Mouse (Mus musculus): ENCODE measurements around the gene Slc7a6. TPM values are rescaled to one million over a fixed set of nuclear protein-coding genes. Genes with fewer than 3 reads are reported as not detected.
"Not testable (repeated sequence)": the region's sequence is repeated elsewhere in the genome, so short reads cannot be mapped to it uniquely, and the experiment has no call there.

Gene Slc7a6
- polyA plus RNA-seq, 1 experiment, result 25.4 TPM

DNA sequence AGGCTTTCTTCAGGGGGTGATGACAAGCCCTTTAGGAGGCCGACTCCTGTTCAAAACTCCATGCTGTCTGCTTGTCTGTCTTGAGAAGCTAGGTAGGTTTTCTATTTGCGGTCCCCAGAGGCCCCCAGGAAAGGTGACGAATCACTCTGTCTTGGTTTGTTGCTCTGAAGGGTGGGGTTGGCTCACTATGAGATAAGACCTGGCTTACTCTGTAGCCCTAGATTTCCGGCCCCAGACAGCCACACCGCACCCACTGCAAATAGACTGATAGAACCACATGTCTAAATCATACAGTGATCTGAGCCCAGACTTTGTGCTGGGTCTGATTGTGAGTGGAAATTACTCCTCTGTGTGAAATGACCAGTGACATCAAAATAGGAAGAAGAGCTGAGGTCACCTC is 23.0 kb downstream of the Slc7a6 start:
- Histone ChIP-seq H3K27ac (ENCODE audit: insufficient read depth, low read length) (no peak overlapping the region), H3K4me1 (ENCODE audit: control insufficient read depth, insufficient read depth, low read length) (no peaks in the 10 kb centered on the region), H3K4me3 (replicated peaks; ENCODE audit: insufficient read depth, low read depth, low read length) (no peak overlapping the region), H3K27me3 (ENCODE audit: control insufficient read depth, insufficient read depth, low read length) (no peaks in the 10 kb centered on the region)
- WGBS, result 91% methylated on average over 5 of the region's 5 CpGs
- no peak for DNase-seq
- TF ChIP-seq CTCF (IDR thresholded peaks at IDR 0.05; ENCODE audit: borderline replicate concordance, insufficient read depth, low read depth, low read length) (no peak), POLR2A (IDR thresholded peaks at IDR 0.05; ENCODE audit: borderline replicate concordance, insufficient read depth, low read length) (no peak)

- no peak for DNase-seq
- Histone ChIP-seq H3K4me3 (replicated peaks; ENCODE audit: insufficient read depth, low read depth, low read length) (no peak overlapping the region), H3K4me1 (ENCODE audit: control insufficient read depth, insufficient read depth, low read length) (no peaks in the 10 kb centered on the region), H3K27me3 (ENCODE audit: control insufficient read depth, insufficient read depth, low read length) (no peaks in the 10 kb centered on the region), H3K27ac (ENCODE audit: insufficient read depth, low read length) (no peak overlapping the region)
- TF ChIP-seq POLR2A (IDR thresholded peaks at IDR 0.05; ENCODE audit: borderline replicate concordance, insufficient read depth, low read length) (no peak), CTCF (IDR thresholded peaks at IDR 0.05; ENCODE audit: borderline replicate concordance, insufficient read depth, low read depth, low read length) (no peak)
- 94% methylated on average over 6 of the region's 6 CpGs for WGBS
Observed at GRCm38 (mm10) chr8:106193162-106193561, 24.5 kb downstream of the Slc7a6 start.

- Histone ChIP-seq H3K4me1 (ENCODE audit: control insufficient read depth, insufficient read depth, low read length) (no peaks in the 10 kb centered on the region), H3K27me3 (ENCODE audit: control insufficient read depth, insufficient read depth, low read length) (no peaks in the 10 kb centered on the region), H3K4me3 (replicated peaks; ENCODE audit: insufficient read depth, low read depth, low read length) (no peak overlapping the region), H3K27ac (ENCODE audit: insufficient read depth, low read length) (no peak overlapping the region)
- DNase-seq, result no peak
- TF ChIP-seq POLR2A (IDR thresholded peaks at IDR 0.05; ENCODE audit: borderline replicate concordance, insufficient read depth, low read length) (no peak), CTCF (IDR thresholded peaks at IDR 0.05; ENCODE audit: borderline replicate concordance, insufficient read depth, low read depth, low read length) (no peak)
- WGBS, result 90% methylated on average over 5 of the region's 5 CpGs
Observed at GRCm38 (mm10) chr8:106194062-106194461, 25.4 kb downstream of the Slc7a6 start.

DNA sequence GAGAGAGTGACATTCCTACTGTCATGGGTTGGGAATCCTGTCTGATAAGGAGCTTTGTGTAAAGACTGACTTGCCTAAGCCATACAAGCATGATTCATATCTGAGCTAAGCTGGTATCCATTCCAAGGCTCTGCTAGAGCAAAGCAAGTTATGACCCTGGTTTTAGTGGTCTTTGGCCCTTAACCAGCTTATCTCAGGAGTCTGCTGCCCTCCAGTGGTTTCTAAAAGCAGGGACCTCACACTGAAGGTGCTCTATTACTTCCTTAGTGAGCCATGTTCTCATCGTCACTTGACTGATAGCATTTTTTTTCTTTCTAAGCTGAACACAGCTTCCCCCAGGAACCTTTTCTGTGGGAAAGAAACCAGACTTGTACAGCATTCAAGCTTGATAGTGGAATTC is 30.1 kb downstream of the Slc7a6 start:
- TF ChIP-seq POLR2A (IDR thresholded peaks at IDR 0.05; ENCODE audit: borderline replicate concordance, insufficient read depth, low read length) (no peak), CTCF (IDR thresholded peaks at IDR 0.05; ENCODE audit: borderline replicate concordance, insufficient read depth, low read depth, low read length) (peak; percentile 42; the same call in 1 of the 2 replicates)
- H3K27me3 ChIP-seq (ENCODE audit: control insufficient read depth, insufficient read depth, low read length), result no peaks in the 10 kb centered on the region
- no peak for DNase-seq
- no peak overlapping the region for H3K27ac ChIP-seq (ENCODE audit: insufficient read depth, low read length)
- H3K4me3 ChIP-seq (replicated peaks; ENCODE audit: insufficient read depth, low read depth, low read length), result no peak overlapping the region
- H3K4me1 ChIP-seq (ENCODE audit: control insufficient read depth, insufficient read depth, low read length), result no peaks in the 10 kb centered on the region
- WGBS, result 13% methylated on average over 1 of the region's 1 CpGs

DNA sequence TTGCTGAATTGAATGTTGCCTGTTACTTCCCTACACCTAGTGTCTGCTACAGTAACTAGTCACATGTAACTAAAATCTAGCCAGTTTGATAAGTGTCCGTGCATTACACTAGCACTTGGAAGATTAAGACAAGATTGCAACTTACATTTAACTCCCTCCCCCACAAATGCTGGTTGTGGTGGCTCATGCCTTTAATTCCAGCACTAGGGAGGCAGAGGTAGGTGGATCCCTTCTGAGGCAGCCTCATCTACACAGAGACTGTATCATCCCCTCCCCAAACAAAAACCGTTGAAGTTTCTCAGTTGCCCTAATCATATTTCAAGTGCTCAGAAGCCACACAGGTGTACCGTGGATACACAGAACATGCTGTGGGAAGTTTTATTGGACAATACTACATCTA is 30.9 kb downstream of the Slc7a6 start:
- WGBS, result 87% methylated on average over 3 of the region's 3 CpGs
- H3K4me1 ChIP-seq (ENCODE audit: control insufficient read depth, insufficient read depth, low read length); DNase-seq; H3K27ac ChIP-seq (ENCODE audit: insufficient read depth, low read length); H3K4me3 ChIP-seq (replicated peaks; ENCODE audit: insufficient read depth, low read depth, low read length); H3K27me3 ChIP-seq (ENCODE audit: control insufficient read depth, insufficient read depth, low read length): not testable (repeated sequence)

DNA sequence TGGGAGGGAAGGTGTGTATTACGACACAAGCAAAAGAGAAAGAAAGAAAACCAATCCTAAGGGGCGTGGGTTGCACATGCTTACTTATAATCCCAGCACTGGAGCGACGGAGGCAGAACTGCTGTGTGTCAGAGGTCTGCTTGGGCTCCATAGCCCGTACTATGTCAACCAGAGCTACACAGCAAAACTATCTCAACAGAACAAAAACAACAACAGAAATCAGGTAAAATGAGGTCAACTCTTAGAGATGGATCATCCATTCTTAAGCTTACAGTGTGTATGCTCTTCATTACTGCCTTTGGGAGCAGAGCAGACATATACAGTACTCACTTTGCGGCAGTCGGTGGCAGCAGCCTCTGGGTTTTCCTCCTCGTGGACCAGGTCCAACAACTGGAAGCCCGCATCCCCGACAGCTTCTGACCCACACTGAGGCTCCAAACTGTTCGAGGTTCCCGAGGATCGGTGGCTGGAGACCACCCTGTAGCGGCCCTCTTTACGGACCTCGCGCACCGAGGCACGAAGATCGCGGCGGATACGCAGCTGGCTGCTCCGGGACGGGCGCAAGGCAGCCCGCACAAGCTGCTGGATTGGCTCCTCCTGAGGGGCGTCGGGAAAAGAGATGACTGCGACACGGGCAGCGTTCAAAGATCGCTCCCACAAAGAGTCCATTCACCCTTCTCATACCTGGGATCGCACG is 41.5 kb downstream of the Slc7a6 start:
- peak in 1 of 2 experiments; percentile 51 for DNase-seq
- under 1% methylated on average over 35 of the region's 35 CpGs for WGBS
- no peaks in the 10 kb centered on the region for H3K27me3 ChIP-seq (ENCODE audit: control insufficient read depth, insufficient read depth, low read length)

DNA sequence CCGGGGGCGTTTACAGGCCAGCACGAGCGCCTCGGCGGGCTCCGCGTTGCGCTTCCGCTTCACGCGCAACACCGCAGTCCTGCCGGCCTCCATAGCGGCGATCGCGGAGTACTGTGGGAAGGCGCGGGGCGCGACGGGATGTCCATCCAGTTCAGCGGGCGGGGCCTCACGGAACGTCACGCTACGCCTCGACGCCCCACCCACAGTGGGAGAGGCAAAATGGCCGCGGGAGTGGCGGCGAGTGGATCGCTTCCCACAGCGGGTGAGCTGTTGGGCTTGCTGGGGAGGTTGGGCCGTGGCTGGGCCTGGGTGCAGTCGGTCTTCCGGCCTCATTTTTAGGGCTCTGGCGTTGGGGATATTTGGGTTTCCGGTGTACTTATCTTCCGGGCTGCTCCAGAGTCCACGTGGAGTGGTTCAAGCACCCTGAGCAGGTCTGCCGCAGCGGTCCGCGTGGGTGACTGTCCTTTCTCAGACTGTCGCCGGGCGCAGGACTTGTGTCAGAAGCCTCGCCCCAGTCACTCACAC is 42.2 kb downstream of the Slc7a6 start, which contains the start of the genes Slc7a6os and Prmt7:
Slc7a6os (minus strand) TSS at position 115 of the 525 bp plus-strand sequence.
Prmt7 (plus strand) TSS at position 116 of the 525 bp plus-strand sequence.
- Histone ChIP-seq H3K27me3 (ENCODE audit: control insufficient read depth, insufficient read depth, low read length) (no peaks in the 10 kb centered on the region), H3K27ac (ENCODE audit: insufficient read depth, low read length) (peak within 1 kb of the TSS; percentile 49), H3K4me3 (replicated peaks; ENCODE audit: insufficient read depth, low read depth, low read length) (peak within 1 kb of the TSS; percentile 68), H3K4me1 (ENCODE audit: control insufficient read depth, insufficient read depth, low read length) (no peaks in the 10 kb centered on the region)
- DNase-seq, result peak; percentile 96 to 98
- no peak for TF ChIP-seq CTCF (IDR thresholded peaks at IDR 0.05; ENCODE audit: borderline replicate concordance, insufficient read depth, low read depth, low read length)
- peak; percentile 91 for TF ChIP-seq POLR2A (IDR thresholded peaks at IDR 0.05; ENCODE audit: borderline replicate concordance, insufficient read depth, low read length)
- WGBS, result under 1% methylated on average over 52 of the region's 52 CpGs

More for the DNA sequence above, 41.5 kb downstream of the Slc7a6 start:
- peak overlapping the region; percentile 49 for H3K27ac ChIP-seq (ENCODE audit: insufficient read depth, low read length)
- TF ChIP-seq CTCF (IDR thresholded peaks at IDR 0.05; ENCODE audit: borderline replicate concordance, insufficient read depth, low read depth, low read length) (no peak), POLR2A (IDR thresholded peaks at IDR 0.05; ENCODE audit: borderline replicate concordance, insufficient read depth, low read length) (no peak)
- no peaks in the 10 kb centered on the region for H3K4me1 ChIP-seq (ENCODE audit: control insufficient read depth, insufficient read depth, low read length)
- H3K4me3 ChIP-seq (replicated peaks; ENCODE audit: insufficient read depth, low read depth, low read length), result peak overlapping the region; percentile 68

DNA sequence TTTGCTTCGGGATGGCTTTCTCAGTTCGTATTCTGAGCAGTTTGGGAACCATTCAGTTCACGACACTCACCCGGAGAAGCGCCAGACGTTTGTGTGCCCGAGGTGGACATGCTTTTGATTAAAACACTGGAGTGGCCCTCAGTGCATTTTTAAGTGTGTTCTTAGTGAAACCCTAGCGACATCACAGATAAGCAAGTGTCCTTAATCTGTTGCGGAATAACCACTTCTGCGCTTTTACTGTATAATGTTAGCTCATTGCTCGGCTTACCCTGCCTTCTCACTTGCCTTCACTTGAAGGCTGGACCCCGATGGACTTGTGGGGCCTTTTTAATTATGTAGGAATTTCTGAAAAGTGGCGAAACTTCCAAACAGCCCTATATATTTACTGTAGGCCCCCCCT is 42.8 kb downstream of the Slc7a6 start:
- WGBS, result under 1% methylated on average over 13 of the region's 13 CpGs
- TF ChIP-seq POLR2A (IDR thresholded peaks at IDR 0.05; ENCODE audit: borderline replicate concordance, insufficient read depth, low read length) (no peak), CTCF (IDR thresholded peaks at IDR 0.05; ENCODE audit: borderline replicate concordance, insufficient read depth, low read depth, low read length) (no peak)
- DNase-seq, result no peak
- Histone ChIP-seq H3K27me3 (ENCODE audit: control insufficient read depth, insufficient read depth, low read length) (no peaks in the 10 kb centered on the region), H3K4me1 (ENCODE audit: control insufficient read depth, insufficient read depth, low read length) (no peaks in the 10 kb centered on the region), H3K4me3 (replicated peaks; ENCODE audit: insufficient read depth, low read depth, low read length) (peak overlapping the region; percentile 68), H3K27ac (ENCODE audit: insufficient read depth, low read length) (no peak overlapping the region)
